Mouse (Mus musculus) forebrain, embryonic 13.5 days (tissue): Measurements from ENCODE around the gene Tmtc1. TPM values are rescaled to one million over a fixed set of nuclear protein-coding genes. Genes with fewer than 3 reads are reported as not detected.

ENCODE experiments used
- ATAC-seq: fragments of 200-750 bp; cut with Nextera tagmentation; 2 replicates; pipeline ENCODE4 v1.8.0; 2017
- H3K27ac ChIP-seq: fragments of 300-500 bp; sonication (generic); 2 replicates; pipeline ENCODE4 v1.5.1; 2015; ENCODE audit warnings: inconsistent platforms, mild to moderate bottlenecking, moderate library complexity
- H3K27me3 ChIP-seq: fragments of 300-500 bp; sonication (generic); 2 replicates; pipeline ENCODE4 v1.6.1; 2015; ENCODE audit warnings: mild to moderate bottlenecking, inconsistent platforms
- H3K36me3 ChIP-seq: fragments of 300-500 bp; sonication (generic); 2 replicates; pipeline ENCODE4 v1.6.1; 2015; ENCODE audit warnings: mild to moderate bottlenecking, inconsistent platforms; ENCODE audit not compliant: poor library complexity, severe bottlenecking
- H3K4me1 ChIP-seq: fragments of 300-500 bp; sonication (generic); 2 replicates; pipeline ENCODE4 v1.6.1; 2015; ENCODE audit warnings: inconsistent platforms
- H3K4me2 ChIP-seq: fragments of 300-500 bp; sonication (generic); 2 replicates; pipeline ENCODE4 v1.6.1; 2015; ENCODE audit warnings: inconsistent platforms, mild to moderate bottlenecking, moderate library complexity
- H3K4me3 ChIP-seq: fragments of 300-500 bp; sonication (generic); 2 replicates; pipeline ENCODE4 v1.5.1; 2015; ENCODE audit warnings: mild to moderate bottlenecking, inconsistent platforms
- H3K9ac ChIP-seq: fragments of 300-500 bp; sonication (generic); 2 replicates; pipeline ENCODE4 v1.6.1; 2015; ENCODE audit warnings: mild to moderate bottlenecking, inconsistent platforms
- H3K9me3 ChIP-seq: fragments of 300-500 bp; sonication (generic); replicated peaks from 2 replicates; pipeline ENCODE4 v1.6.1; 2016; ENCODE audit warnings: inconsistent platforms
- WGBS: fragments of 180-500 bp; shearing (Covaris S2); methylation state at CpG from one replicate; pipeline ENCODE4 v1.1.7; 2015; 5-methylcytosine and 5-hydroxymethylcytosine counted together
- polyA plus RNA-seq: library from polyadenylated mRNA; unstranded; fragments of >200 nt; fragmentation: Nextera tagmentation; extraction: Ambion mirVana; gene quantifications from 2 replicates; pipeline ENCODE4 v1.2.1, GENCODE M21; 2015

The Tmtc1 gene
- polyA plus RNA-seq, 1 experiment from 2014 or later: 1.1 TPM

DNA sequence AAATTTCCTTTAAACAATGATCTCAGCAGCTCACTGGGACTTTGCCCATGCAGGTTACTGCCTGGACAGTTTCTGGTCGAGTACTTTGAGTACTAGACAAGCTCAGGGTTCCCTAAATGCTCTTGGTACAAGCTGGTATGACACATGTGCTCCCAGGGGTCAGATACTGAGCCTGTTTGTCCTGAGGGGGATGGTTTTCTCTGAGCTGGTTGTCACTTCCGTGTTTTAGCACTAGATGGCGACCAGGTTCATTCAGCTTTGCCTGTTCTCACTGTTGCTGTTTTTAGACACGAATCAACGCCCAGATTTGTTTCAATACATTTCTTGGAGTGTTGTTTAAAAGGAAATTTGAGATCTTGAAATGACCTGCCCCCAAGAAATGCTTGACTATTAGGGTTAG is 229.4 kb downstream of the Tmtc1 start:
- H3K36me3 ChIP-seq: no peaks in the 10 kb centered on the region
- ATAC-seq: no peak
- H3K27me3 ChIP-seq: no peaks in the 10 kb centered on the region
- H3K4me2 ChIP-seq: no peak overlapping the region
- no peaks in the 10 kb centered on the region for H3K9me3 ChIP-seq
- H3K4me3 ChIP-seq: no peak overlapping the region
- no peak overlapping the region for H3K9ac ChIP-seq
- peaks cover 20% of the 10 kb centered on the region for H3K4me1 ChIP-seq
- no peak overlapping the region for H3K27ac ChIP-seq
- whole genome bisulfite sequencing: 8% methylated on average over 5 of the region's 5 CpGs

DNA sequence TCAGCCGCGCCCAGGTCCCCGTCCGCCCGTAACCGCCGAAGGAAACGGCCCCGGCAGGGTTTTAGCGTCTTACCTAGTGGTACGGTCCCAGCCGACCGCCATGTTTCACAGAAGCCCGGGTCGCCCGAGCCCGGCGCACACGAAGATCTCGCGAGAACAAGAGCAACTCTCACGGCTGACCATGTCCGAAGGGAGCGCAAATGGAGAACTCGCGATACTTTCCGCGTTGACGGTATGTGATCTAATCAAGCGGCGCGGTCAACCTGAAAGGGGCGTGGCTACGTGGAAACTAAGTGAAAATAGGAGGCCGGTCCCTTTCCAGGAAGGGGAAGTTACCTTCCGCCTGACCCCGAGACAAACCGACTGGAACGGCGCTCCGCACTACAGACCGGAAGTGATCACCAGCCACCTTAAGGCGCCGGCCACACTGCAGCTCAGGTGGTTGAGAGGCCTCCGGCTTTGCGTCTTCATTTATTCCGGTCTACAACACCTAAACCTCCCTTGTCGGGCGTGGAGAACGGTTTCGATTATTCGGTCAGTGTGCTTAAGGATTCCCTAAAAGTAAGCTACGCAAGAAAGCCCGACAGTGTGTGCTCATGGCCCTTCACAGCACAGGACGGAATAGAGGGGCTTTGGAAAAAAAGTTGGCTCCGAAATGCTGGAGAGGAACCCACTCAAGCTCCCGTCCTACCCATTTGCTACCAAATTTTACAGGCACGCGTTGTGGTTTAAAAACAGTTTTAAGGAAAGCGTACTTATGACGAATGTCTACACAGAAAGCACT is 232.1 kb downstream of the Tmtc1 start, which contains the start of gene Ergic2:
Gene Ergic2 (minus strand): TSS at position 478 of the 784 bp plus-strand sequence.
- H3K9me3 ChIP-seq: no peaks in the 10 kb centered on the region
- H3K27ac ChIP-seq: peak within 1 kb of the TSS; percentile 83
- peak within 1 kb of the TSS; percentile 69 for H3K4me2 ChIP-seq
- H3K27me3 ChIP-seq: no peaks in the 10 kb centered on the region
- peak within 1 kb of the TSS; percentile 97 for H3K4me3 ChIP-seq
- peaks cover 23% of the 10 kb centered on the region for H3K4me1 ChIP-seq
- peak; percentile 98 for ATAC-seq
- H3K36me3 ChIP-seq: no peaks in the 10 kb centered on the region
- WGBS: under 1% methylated on average over 61 of the region's 61 CpGs
- peak within 1 kb of the TSS; percentile 97 for H3K9ac ChIP-seq

DNA sequence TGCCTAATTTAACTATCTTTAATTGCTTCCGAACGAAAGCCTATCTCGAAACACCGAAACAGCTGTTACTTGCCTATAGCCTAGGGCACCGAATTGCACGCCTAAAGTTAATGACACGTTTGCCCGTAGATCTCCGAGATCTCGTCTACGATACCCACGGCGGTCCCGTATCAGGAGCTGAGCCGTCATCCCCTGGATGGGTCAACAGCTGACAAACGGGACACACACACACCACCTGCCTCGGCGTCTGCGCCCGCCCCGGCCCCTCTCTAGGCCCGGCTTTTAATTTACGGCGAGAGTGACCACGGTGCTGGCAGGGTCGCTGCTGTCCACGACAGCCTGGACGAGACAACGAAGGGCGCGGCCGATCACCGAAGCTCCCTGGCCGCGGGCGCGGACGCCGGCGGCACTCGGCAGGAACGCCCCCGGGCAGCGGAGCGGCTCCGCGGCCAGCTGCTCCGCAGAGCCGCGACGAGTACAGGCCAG is 232.8 kb downstream of the Tmtc1 start:
- H3K4me2 ChIP-seq: peak overlapping the region; percentile 69
- H3K27ac ChIP-seq: peak overlapping the region; percentile 83
- no peaks in the 10 kb centered on the region for H3K36me3 ChIP-seq
- peak; percentile 62; the same call in 1 of the 2 replicates for ATAC-seq
- H3K27me3 ChIP-seq: no peaks in the 10 kb centered on the region
- peaks cover 23% of the 10 kb centered on the region for H3K4me1 ChIP-seq
- 1% methylated on average over 51 of the region's 51 CpGs for WGBS
- H3K9ac ChIP-seq: peak overlapping the region; percentile 97
- peak overlapping the region; percentile 97 for H3K4me3 ChIP-seq
- H3K9me3 ChIP-seq: no peaks in the 10 kb centered on the region

DNA sequence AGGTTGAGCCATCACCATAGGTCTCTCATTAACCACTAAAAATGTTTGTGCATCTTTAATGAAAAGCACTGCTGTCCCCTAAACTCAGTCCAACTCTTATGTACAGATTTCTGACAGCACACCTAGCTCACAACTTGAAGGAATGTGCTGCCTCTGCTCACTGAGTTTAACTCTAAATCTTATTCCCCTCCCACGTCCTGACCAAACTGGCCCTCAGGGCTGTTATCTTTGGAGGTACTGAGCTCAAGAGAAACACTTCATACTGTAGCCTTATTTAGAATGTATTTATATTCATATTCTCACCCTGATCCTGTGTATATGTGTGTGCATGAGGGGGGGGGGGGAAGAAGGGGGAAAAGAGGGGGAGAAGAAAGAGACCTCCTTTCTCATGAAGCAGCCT is 236.7 kb downstream of the Tmtc1 start:
- 86% methylated on average over 1 of the region's 1 CpGs for WGBS
- no peaks in the 10 kb centered on the region for H3K27me3 ChIP-seq

DNA sequence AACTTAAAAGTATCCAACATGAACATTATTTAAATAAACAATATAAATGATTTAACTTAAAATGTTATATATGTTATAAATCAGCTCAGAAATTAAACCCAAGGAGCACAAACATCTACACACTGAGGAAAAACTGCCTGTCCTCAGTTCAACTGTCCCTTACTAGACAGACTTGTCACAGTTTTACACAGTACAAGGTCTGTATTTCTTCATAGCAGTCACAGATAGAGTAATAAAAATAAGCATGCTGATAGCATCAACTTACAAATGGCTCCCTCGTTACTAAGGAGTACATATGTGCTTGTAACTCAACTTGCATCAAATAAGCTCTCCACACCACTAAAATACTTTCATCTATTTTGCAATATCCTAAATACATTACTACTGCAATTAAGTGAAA is 239.1 kb downstream of the Tmtc1 start:
- Histone ChIP-seq H3K4me2 (no peak overlapping the region), H3K4me3 (no peak overlapping the region), H3K4me1 (peaks cover 5% of the 10 kb centered on the region; the same call in 1 of the 2 replicates), H3K36me3 (peaks cover 37% of the 10 kb centered on the region), H3K9ac (no peak overlapping the region), H3K27ac (no peak overlapping the region), H3K9me3 (no peaks in the 10 kb centered on the region), H3K27me3 (no peaks in the 10 kb centered on the region)
- WGBS: 83% methylated on average over 1 of the region's 1 CpGs
- ATAC-seq: no peak

More for the DNA sequence above, 236.7 kb downstream of the Tmtc1 start:
- Histone ChIP-seq H3K9ac (no peak overlapping the region), H3K36me3 (peaks cover 21% of the 10 kb centered on the region), H3K4me3 (no peak overlapping the region), H3K9me3 (no peaks in the 10 kb centered on the region), H3K4me1 (peaks cover 17% of the 10 kb centered on the region), H3K4me2 (no peak overlapping the region), H3K27ac (no peak overlapping the region)
- no peak for ATAC-seq

DNA sequence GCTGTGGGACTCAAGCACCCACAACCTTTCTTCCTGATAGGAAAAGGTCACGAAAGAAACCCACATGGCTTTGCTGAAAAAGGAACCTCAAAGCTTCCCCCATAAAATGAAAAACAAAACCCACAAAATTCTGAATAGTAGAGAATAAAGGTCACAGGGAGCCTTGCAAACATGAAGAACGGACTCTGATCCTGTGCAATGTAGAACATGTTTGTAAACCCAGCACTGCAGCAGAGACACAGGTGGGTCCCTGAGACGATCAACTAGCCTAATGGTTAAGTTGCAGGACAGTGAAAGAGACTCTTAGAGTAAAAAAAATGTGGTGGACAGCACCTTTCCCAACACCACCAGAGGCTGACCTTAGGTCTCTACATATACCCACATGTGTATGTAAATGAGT is 244.5 kb downstream of the Tmtc1 start:
- H3K36me3 ChIP-seq: peaks cover 60% of the 10 kb centered on the region

DNA sequence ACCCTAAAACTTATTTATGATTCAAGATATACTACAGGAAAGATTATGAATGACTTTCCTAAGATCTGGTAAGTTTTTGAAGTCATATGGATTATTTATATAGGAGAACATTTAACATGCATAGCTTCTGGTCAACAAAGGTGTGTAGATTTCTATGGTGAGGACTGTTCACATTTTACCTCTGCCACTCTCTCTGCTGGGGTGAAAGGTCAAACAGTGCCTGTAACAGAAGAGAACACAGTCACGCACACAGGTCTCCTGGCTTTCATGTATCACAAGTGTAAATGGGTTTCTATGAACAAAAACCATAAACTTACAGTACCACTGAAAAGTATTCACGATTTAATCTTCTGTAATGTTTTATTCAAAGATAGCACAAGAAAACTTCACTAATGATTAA is 245.0 kb downstream of the Tmtc1 start:
- Histone ChIP-seq H3K9ac (no peak overlapping the region), H3K4me2 (no peak overlapping the region), H3K4me3 (no peak overlapping the region), H3K4me1 (no peaks in the 10 kb centered on the region), H3K36me3 (peaks cover 63% of the 10 kb centered on the region), H3K27ac (no peak overlapping the region), H3K27me3 (no peaks in the 10 kb centered on the region), H3K9me3 (no peaks in the 10 kb centered on the region)
- 93% methylated on average over 2 of the region's 2 CpGs for WGBS
- no peak for ATAC-seq

More for the DNA sequence above, 244.5 kb downstream of the Tmtc1 start:
- H3K27ac ChIP-seq: no peak overlapping the region
- H3K4me3 ChIP-seq: no peak overlapping the region
- ATAC-seq: no peak
- H3K9ac ChIP-seq: no peak overlapping the region
- H3K4me1 ChIP-seq: no peaks in the 10 kb centered on the region
- H3K27me3 ChIP-seq: no peaks in the 10 kb centered on the region
- H3K9me3 ChIP-seq: no peaks in the 10 kb centered on the region
- H3K4me2 ChIP-seq: no peak overlapping the region
- WGBS: 90% methylated on average over 3 of the region's 3 CpGs

DNA sequence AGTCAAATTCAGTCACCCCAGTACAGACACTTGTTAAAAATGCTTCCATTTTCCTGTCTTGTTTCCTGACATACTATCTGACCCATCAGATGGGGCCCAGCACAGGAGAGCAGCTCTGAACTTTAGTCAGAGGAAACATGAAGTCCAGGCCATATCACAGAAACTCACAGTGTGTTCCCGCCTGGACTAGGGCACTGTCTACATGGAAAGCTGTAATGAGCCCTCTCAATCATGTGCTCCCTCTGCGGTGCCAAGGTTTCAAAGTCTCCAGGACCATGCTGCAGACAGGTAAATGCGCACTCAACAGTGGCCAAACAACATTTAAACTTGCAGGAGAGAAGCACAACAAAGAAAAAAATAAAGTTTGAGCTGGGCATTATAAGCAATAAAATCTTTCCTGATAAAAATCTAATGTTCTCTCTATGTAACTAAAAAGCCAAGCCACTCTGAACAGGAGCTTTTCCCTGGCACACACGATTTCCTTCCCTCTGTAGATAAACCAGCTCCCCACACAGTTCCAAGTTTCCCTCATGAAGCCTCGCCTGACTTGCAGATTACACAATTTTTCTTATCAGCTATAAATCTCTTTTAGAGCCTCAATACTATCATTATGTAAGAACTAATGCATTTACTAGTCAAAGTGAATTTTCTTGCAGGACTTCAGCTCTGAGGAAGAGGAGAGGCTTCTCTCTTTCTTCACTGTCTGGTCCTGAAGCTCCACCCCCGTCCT is 250.1 kb downstream of the Tmtc1 start:
- Histone ChIP-seq H3K4me1 (no peaks in the 10 kb centered on the region), H3K27me3 (no peaks in the 10 kb centered on the region), H3K27ac (no peak overlapping the region), H3K4me3 (no peak overlapping the region), H3K4me2 (no peak overlapping the region), H3K36me3 (peaks cover 58% of the 10 kb centered on the region), H3K9me3 (no peaks in the 10 kb centered on the region), H3K9ac (no peak overlapping the region)
- ATAC-seq: no peak
- 90% methylated on average over 6 of the region's 6 CpGs for WGBS

DNA sequence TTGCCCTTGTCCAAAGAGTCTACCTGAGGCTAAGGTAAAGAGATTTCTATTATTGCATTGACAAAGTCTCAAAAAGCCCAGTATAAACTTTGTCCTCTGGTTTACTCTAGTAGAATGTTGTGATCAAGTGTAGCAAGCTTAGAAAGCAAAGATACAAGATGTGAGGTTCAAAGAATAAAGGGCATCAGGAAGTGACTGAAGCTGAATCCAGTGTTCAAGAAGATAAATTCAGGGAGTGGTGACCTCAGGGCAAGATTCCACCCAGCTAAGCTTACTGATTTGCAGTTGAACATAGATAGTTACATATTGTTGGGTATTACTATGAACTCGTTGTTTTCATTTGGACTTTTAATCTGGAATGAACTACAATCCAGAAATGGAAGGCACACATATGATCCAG is 258.5 kb downstream of the Tmtc1 start:
- no peak for ATAC-seq
- Histone ChIP-seq H3K36me3 (peaks cover 83% of the 10 kb centered on the region), H3K9ac (no peak overlapping the region)

More for the DNA sequence above, 258.5 kb downstream of the Tmtc1 start:
- Histone ChIP-seq H3K9me3 (no peaks in the 10 kb centered on the region), H3K4me1 (no peaks in the 10 kb centered on the region), H3K4me2 (no peak overlapping the region), H3K27me3 (no peaks in the 10 kb centered on the region), H3K27ac (no peak overlapping the region), H3K4me3 (no peak overlapping the region)
- WGBS: 95% methylated on average over 1 of the region's 1 CpGs

Other genes starting within 250 kb of the Tmtc1 start
- gene Ergic2, start 232.0 kb downstream of the Tmtc1 start, polyA plus RNA-seq: 190 and 208 TPM in 2 replicates